Mouse (Mus musculus) brain, adult 2 months (tissue): ENCODE measurements around the gene Gm4869.
"Not testable (repeated sequence)": the region's sequence is repeated elsewhere in the genome, so short reads cannot be mapped to it uniquely, and the experiment has no call there.

ENCODE experiments used
- DNase-seq: peaks from one replicate; pipeline ENCODE4 v3.0.0; 2011; ENCODE audit warnings: low read depth, low spot score

Gm4869 gene

GRCm38 (mm10) chr5:140445345-140445744 lies at the start of gene Gm4869:
Gm4869 (plus strand) TSS chr5:140445645.
- no peak for DNase-seq

- DNase-seq: peak; percentile 61
Observed at GRCm38 (mm10) chr5:140396166-140396940, 49.1 kb upstream of the Gm4869 start.

DNA sequence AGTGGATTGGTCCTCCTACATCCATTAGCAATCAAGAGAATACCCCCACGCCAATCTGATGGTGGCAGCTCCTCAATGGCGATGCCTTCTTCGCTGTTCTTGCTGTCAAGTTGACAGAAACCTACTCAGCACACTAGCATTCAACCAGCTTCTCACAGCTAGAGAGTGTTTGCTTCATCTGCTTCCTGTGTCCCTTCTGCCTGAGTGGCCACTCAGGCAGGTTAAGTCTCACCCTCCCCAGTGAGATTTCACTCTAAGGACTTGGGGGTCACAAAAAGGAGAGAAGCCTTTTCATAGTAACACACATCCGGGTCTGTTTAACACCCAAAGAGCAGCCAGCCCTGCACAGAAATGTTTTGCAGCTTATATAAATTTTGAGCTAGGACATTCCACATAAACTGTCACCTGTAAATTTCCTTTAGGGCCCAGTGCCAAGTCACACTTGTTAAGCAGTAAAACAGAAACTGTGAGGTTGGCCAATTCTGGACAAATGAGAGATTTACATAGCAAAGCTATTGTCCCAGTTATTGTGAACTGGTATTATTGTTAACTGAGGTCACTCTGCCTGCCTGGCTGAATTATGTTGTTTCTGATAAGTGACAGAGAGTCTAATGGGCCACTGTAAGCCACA lies 42.7 kb upstream of the Gm4869 start:
- no peak for DNase-seq

- DNase-seq: no peak
Observed at GRCm38 (mm10) chr5:140405126-140405525, 40.3 kb upstream of the Gm4869 start.

DNA sequence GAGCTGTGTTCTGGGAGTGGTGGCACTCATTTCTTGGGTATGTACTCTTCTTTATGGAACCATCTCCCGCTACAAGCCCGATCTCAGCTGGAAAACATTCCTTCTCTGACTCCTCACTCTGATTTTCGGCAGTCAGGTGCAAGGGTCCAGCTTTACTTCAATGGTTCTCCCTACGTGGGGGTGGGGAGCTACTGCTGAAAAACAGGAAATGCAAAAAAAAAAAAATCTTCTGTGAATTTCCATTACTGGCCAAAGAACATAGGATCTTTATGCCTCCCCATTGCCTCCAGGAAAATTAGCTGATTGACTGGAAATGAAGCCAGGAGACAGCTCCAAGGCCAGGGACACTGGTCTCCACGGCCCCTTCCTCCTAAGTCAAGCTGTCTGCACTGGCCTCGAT lies 38.8 kb upstream of the Gm4869 start:
- DNase-seq: no peak

GRCm38 (mm10) chr5:140408801-140409200 lies 36.6 kb upstream of the Gm4869 start:
- DNase-seq: no peak

GRCm38 (mm10) chr5:140411339-140411738 lies 34.1 kb upstream of the Gm4869 start:
- peak; percentile 66 for DNase-seq

GRCm38 (mm10) chr5:140414647-140415046 lies 30.8 kb upstream of the Gm4869 start:
- DNase-seq: no peak

DNA sequence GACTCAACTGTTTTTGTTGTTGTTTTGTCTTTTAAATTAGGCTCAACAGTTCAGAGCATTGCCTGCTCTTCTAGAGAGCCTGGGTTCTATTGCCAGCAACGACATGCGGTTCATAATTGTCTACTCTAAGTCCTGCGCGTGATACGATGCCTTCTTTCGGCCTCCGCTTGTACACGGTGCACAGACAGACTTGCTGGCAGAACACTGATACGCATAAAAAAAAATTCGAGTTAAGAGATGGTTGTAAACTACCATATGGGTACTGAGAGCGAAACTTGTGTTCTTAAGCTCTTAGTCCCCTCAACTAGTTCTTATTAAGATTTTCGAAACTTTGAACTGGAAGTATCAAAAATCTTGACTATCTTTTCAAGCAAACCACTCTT lies 27.3 kb upstream of the Gm4869 start:
- no peak for DNase-seq

DNA sequence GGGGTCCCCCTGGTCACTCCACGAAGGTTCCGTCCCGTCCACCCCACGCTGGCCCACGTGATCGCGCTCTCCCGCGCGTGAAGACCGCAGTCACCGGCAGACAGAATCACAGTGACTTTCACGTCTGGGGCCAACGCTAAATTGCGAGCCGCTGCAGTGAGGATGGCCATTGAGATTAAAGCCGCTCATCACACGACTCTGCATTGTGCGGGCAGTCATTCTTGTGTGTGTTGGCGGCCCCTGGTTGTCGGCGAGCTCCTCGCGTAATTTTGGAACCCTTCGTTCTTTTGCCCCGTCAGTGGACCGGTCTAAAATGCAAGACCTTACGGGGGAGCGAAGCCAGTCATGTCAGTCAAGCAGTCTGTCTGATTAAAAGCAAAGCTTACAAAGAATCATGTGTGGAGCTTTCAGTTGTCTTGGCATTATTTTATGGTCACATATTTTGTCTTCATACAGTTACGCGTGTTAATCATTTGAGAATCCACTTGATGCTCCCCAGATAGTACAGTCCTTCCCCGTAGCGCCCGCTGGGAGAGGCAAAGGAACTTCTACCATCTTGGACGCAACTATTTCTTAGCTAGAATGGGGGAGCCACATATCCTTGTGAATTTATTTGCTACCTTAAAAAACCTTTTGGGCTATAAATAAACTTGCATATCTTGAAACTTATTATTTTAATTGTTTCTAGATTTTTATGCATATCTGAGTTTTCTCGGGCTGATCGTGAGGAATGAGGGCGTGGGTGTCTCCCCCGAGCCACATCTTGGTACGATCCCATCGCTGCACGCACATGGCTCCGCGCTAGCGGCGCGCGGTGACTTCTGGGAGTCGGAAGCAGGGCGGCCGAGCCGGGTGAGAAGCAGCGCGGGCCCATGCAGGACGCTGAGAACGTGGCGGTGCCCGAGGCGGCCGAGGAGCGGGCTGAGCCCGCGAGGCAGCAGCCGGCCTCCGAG lies 26.7 kb upstream of the Gm4869 start, which contains the start of gene Eif3b:
Gene Eif3b (plus strand): TSS at position 840 of the 953 bp plus-strand sequence.
- peak; percentile 97 for DNase-seq

DNA sequence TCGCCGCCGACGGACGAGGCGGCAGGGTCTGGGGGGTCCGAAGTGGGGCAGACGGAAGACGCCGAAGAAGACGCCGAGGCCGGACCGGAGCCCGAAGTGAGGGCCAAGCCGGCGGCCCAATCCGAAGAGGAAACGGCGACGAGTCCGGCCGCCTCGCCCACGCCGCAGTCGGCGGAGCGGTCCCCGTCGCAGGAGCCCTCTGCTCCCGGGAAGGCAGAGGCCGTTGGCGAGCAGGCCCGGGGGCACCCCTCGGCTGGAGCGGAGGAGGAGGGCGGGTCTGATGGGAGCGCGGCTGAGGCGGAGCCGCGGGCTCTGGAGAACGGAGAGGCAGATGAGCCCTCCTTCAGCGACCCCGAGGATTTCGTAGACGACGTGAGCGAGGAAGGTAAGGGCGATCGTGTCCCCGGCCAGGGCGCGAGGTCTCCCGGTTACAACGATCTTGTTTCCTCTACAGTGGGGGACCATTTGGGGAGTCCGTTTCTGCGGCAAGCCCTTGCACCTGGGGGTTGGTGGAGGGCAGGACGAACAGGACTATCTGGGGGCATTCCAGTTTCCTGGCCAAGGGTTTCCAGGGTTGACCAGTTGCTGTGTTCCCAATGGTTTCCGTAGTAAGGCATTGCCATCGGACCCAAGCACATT lies 25.9 kb upstream of the Gm4869 start:
- no peak for DNase-seq

GRCm38 (mm10) chr5:140420616-140421015 lies 24.8 kb upstream of the Gm4869 start:
- DNase-seq: no peak

GRCm38 (mm10) chr5:140425016-140425783 lies 20.2 kb upstream of the Gm4869 start:
- DNase-seq: no peak

- DNase-seq: peak; percentile 51
Observed at GRCm38 (mm10) chr5:140439117-140439516, 6.3 kb upstream of the Gm4869 start.

- DNase-seq: peak; percentile 68
Observed at GRCm38 (mm10) chr5:140441406-140441805, 4.0 kb upstream of the Gm4869 start.

DNA sequence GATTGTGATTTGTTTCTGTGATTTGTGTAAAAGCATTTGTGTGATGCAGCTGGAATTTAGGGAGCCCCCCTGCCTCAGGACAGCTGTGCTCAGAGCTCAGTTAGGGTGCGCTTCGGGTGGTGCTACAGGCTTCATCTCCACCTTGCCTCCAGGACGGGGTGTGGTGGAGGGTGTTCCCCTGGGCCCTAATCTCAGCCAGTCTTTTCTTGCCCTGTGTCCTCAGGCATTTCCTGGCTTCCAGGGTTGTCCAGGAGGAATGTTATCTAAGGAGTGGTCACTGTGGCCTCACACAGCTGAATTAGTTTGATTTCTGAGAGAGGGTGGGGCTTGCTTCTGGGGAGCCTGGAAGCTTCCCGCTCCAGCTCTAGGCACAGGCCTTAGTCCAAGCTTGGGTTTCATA lies 1.4 kb upstream of the Gm4869 start:
- DNase-seq: no peak

GRCm38 (mm10) chr5:140446054-140446453 lies 609 bp downstream of the Gm4869 start:
- DNase-seq: peak; percentile 7

GRCm38 (mm10) chr5:140454488-140454887 lies 9.0 kb downstream of the Gm4869 start:
- DNase-seq: no peak

DNA sequence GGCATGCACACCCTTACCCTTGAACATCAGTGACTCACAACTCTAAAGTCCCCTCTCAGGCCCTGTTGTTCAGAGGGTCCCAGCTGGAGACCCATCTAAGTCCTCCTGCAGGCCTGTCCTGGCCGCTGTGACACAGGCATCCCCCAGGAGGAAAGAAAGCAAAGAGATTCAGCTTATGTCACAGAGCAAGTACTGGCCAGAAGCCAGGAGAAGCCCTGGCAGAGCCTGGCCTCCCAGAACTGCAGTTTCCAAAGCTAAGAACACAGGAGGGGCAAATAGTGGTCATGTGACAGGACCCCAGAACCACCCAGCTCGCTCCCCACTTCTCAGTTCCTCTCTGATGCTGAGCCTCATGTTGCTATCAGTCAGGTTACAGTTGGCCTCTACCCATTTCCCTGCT lies 10.0 kb downstream of the Gm4869 start:
- no peak for DNase-seq

DNA sequence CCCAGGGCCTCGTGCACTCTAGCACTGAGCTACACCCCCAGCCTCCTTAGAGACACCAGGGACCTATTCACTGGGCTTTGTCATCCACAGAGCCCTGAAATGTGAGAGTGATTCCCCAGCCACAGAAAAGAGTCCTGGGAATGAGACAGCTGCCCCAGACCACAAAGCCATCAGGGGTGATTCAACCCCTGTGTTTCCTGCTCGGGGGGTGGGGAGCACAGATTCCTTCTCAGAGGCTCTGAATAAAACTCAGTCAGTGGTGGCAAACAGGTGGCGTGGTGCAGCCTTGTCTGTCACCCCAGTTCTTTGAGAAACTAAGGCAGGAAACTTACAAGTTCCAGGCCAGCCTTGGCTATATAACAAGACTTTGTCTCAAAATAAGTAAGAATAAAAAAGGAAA lies 16.0 kb downstream of the Gm4869 start:
- no peak for DNase-seq

GRCm38 (mm10) chr5:140463151-140463550 lies 17.7 kb downstream of the Gm4869 start:
- not testable (repeated sequence) for DNase-seq
